Mouse (Mus musculus): ENCODE measurements around the gene Tmem164. TPM values are rescaled to one million over a fixed set of nuclear protein-coding genes. Genes with fewer than 3 reads are reported as not detected.

The Tmem164 gene
- polyA plus RNA-seq, 1 experiment, result 14.5 TPM

DNA sequence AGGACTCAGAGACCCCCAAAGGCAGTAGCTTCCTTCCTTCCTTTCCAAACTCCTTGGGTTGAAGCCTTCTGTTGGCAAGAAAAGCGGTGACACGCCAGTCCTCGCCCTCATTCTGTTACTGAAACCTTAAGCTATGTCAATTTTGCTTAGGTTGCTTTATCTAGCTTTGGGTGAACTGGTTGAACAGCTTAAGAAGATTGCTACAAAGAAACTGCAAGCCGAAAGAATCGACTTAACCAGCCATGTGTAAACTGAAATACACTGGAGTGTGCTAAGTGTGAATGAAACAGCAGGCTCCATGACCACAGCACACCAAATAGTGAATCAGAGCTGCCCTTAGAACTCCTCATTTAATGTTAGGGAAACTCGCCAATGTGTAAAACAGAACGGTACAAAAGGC is 204.8 kb downstream of the Tmem164 start:
- peaks cover 32% of the 10 kb centered on the region for H3K79me2 ChIP-seq (ENCODE audit: control insufficient read depth, insufficient read depth)
- no peak overlapping the region for H3K4me2 ChIP-seq (ENCODE audit: low read depth)
- TF ChIP-seq MYOD1 (IDR thresholded peaks at IDR 0.05; ENCODE audit: control insufficient read depth in 1 of 3, insufficient read length in 2 of 3, low read depth in 2 of 3), result no peak
- TF ChIP-seq REST (IDR thresholded peaks at IDR 0.05; ENCODE audit: insufficient read depth, insufficient read length), result no peak
- TF ChIP-seq POLR2AphosphoS2 (IDR thresholded peaks at IDR 0.05; ENCODE audit: insufficient read length, low read depth), result no peak
- no peak for TF ChIP-seq POLR2A (IDR thresholded peaks at IDR 0.05; ENCODE audit: insufficient read length, low read depth)
- TF ChIP-seq MYOG (IDR thresholded peaks at IDR 0.05; ENCODE audit: control insufficient read depth in 1 of 3, insufficient read depth in 1 of 3, insufficient read length in 2 of 3, low read depth in 2 of 3), result no peak
- TF ChIP-seq CEBPB (IDR thresholded peaks at IDR 0.05; ENCODE audit: insufficient read depth, poor library complexity, severe bottlenecking), result no peak
- TF ChIP-seq E2F4 (IDR thresholded peaks at IDR 0.05; ENCODE audit: insufficient read depth), result no peak
- TF ChIP-seq TCF3 (IDR thresholded peaks at IDR 0.05; ENCODE audit: insufficient read length, low read depth), result no peak
- TF ChIP-seq TCF12 (IDR thresholded peaks at IDR 0.05; ENCODE audit: insufficient read depth, poor library complexity, severe bottlenecking), result no peak
- TF ChIP-seq MAX (IDR thresholded peaks at IDR 0.05; ENCODE audit: low read depth), result no peak
- no peak for TF ChIP-seq USF1 (IDR thresholded peaks at IDR 0.05; ENCODE audit: low read depth)
- TF ChIP-seq SRF (IDR thresholded peaks at IDR 0.05; ENCODE audit: control insufficient read depth, insufficient read length, low read depth), result no peak
- no peak overlapping the region for H3ac ChIP-seq (ENCODE audit: control insufficient read depth, insufficient read length)
- no peaks in the 10 kb centered on the region for H3K36me3 ChIP-seq (ENCODE audit: control insufficient read depth, insufficient read depth)
- H3K4me3 ChIP-seq, result no peak overlapping the region
- H3K27me3 ChIP-seq (ENCODE audit: control insufficient read depth, insufficient read depth, insufficient read length), result no peaks in the 10 kb centered on the region

Measured in myocyte (in vitro differentiated cells).